Mouse (Mus musculus): ENCODE data around the gene Srm. TPM values are rescaled to one million over a fixed set of nuclear protein-coding genes. Genes with fewer than 3 reads are reported as not detected.

The Srm gene
- 161 and 175 TPM in 2 replicates for polyA plus RNA-seq (2012; rRNA removed)

GRCm38 (mm10) chr4:148591171-148591630, at the start of gene Srm:
Gene Srm (plus strand): TSS chr4:148591503.

GRCm38 (mm10) chr4:148558297-148559000, 32.9 kb upstream of the Srm start, which contains the start of gene Exosc10:
Gene Exosc10 (plus strand): TSS chr4:148558429.

GRCm38 (mm10) chr4:148602357-148603120, 11.2 kb downstream of the Srm start, which contains the start of gene Masp2:
Gene Masp2 (plus strand): TSS chr4:148602554.

GRCm38 (mm10) chr4:148626623-148627185, 35.4 kb downstream of the Srm start, which contains the start of gene Tardbp:
Gene Tardbp (minus strand): TSS chr4:148627019.

GRCm38 (mm10) chr4:148643291-148644156, 52.2 kb downstream of the Srm start, which contains the start of gene Gm572:
Gene Gm572 (plus strand): TSS chr4:148643317.

Other genes with a start within 250 kb of the Srm start
- 29.7 and 34.3 TPM in 2 replicates for gene Ubiad1, start 146.7 kb upstream of the Srm start, polyA plus RNA-seq (2012; rRNA removed)
- 26.5 and 30.3 TPM in 2 replicates for gene Mtor, start 142.9 kb upstream of the Srm start, polyA plus RNA-seq (2012; rRNA removed)
- 3.7 and 3.8 TPM in 2 replicates for gene Angptl7, start 91.0 kb upstream of the Srm start, polyA plus RNA-seq (2012; rRNA removed)
- 27.9 and 31.4 TPM in 2 replicates for gene Exosc10, start 33.1 kb upstream of the Srm start, polyA plus RNA-seq (2012; rRNA removed)
- 5.7 and 7.4 TPM in 2 replicates for gene Masp2, start 11.1 kb downstream of the Srm start, polyA plus RNA-seq (2012; rRNA removed)
- 15.8 and 39.9 TPM in 2 replicates for gene Tardbp, start 35.5 kb downstream of the Srm start, polyA plus RNA-seq (2012; rRNA removed)
- gene Gm572, start 51.8 kb downstream of the Srm start, polyA plus RNA-seq (2012; rRNA removed) = 0.13 TPM in 1 of 2 replicates, not detected in the other
- 16.2 and 16.4 TPM in 2 replicates for gene Casz1, start 212.9 kb downstream of the Srm start, polyA plus RNA-seq (2012; rRNA removed)

Data from ovary, adult 2 months (tissue).